Mouse (Mus musculus) heart, postnatal 0 days (tissue): ENCODE measurements around the gene Nolc1. TPM values are rescaled to one million over a fixed set of nuclear protein-coding genes. Genes with fewer than 3 reads are reported as not detected.
A peak's percentile ranks its signal among the peaks of the same experiment; 100 is the strongest.

Experiments used
- ATAC-seq: fragments of 200-750 bp; cut with Nextera tagmentation; 2 replicates; pipeline ENCODE4 v1.8.0; 2017; ENCODE audit warnings: low read depth, moderate number of reproducible peaks, moderate library complexity; ENCODE audit not compliant: insufficient read depth
- DNase-seq: peaks from one replicate; pipeline ENCODE4 v3.0.0-alpha.2; 2016; ENCODE audit warnings: low spot score
- H3K27ac ChIP-seq: fragments of 300-500 bp; sonication (generic); 2 replicates; pipeline ENCODE4 v1.5.1; 2014; ENCODE audit warnings: low read depth, mild to moderate bottlenecking
- H3K27me3 ChIP-seq: fragments of 300-500 bp; sonication (generic); 2 replicates; pipeline ENCODE4 v1.6.1; 2014; ENCODE audit warnings: low read length, mixed read lengths; ENCODE audit not compliant: control insufficient read depth, insufficient read depth
- H3K36me3 ChIP-seq: fragments of 300-500 bp; sonication (generic); replicated peaks from 2 replicates; pipeline ENCODE4 v1.6.1; 2014; ENCODE audit warnings: low read length, mixed read lengths; ENCODE audit not compliant: control insufficient read depth, insufficient read depth
- H3K4me1 ChIP-seq: fragments of 300-500 bp; sonication (generic); 2 replicates; pipeline ENCODE4 v1.6.1; 2014; ENCODE audit warnings: antibody characterized with exemption; ENCODE audit not compliant: control insufficient read depth, insufficient read depth
- H3K4me2 ChIP-seq: fragments of 300-500 bp; sonication (generic); 2 replicates; pipeline ENCODE4 v1.6.1; 2014; ENCODE audit warnings: low read depth, mild to moderate bottlenecking, low read length, moderate library complexity
- H3K4me3 ChIP-seq: fragments of 300-500 bp; sonication (generic); 2 replicates; pipeline ENCODE4 v1.5.1; 2014; ENCODE audit warnings: low read depth, low read length
- H3K9ac ChIP-seq: fragments of 300-500 bp; sonication (generic); replicated peaks from 2 replicates; pipeline ENCODE4 v1.6.1; 2014; ENCODE audit warnings: low read depth, low read length, mixed read lengths
- H3K9me3 ChIP-seq: fragments of 300-500 bp; sonication (generic); replicated peaks from 2 replicates; pipeline ENCODE4 v1.6.1; 2016; ENCODE audit warnings: low read length; ENCODE audit not compliant: control insufficient read depth
- CTCF ChIP-seq: IDR thresholded peaks from 2 replicates; pipeline ENCODE4 v1.5.1; 2016; ENCODE audit warnings: antibody characterized with exemption, control low read depth, low read depth
- EP300 ChIP-seq: IDR thresholded peaks from 2 replicates; pipeline ENCODE4 v1.6.1; 2016; ENCODE audit warnings: antibody characterized with exemption, low read depth
- WGBS: fragments of 180-500 bp; shearing (Covaris S2); extraction: QIAGEN DNeasy Blood & Tissue Kit; methylation state at CpG from one replicate; pipeline ENCODE4 v1.1.7; 2014; 5-methylcytosine and 5-hydroxymethylcytosine counted together
- polyA plus RNA-seq: library from polyadenylated mRNA; unstranded; fragments of >200 nt; fragmentation: Nextera tagmentation; extraction: Ambion mirVana; gene quantifications from 2 replicates; pipeline ENCODE4 v1.2.1, GENCODE M21; 2015
- total RNA-seq: library from RNA; depleted of rRNA; stranded (reverse); fragments of >200 nt; gene quantifications from 2 replicates; pipeline ENCODE4 v1.2.3, GENCODE M21; 2014; ENCODE audit warnings: low replicate concordance

Gene Nolc1
- total and polyA plus RNA-seq, 2 experiments from 2014 or later, result 19.7 to 28.1 TPM

GRCm38 (mm10) chr19:46031689-46032432 is 43.8 kb upstream of the Nolc1 start:
- peaks cover under 1% of the 10 kb centered on the region for H3K4me1 ChIP-seq
- no peak overlapping the region for H3K4me2 ChIP-seq
- WGBS, result 71% methylated on average over 9 of the region's 9 CpGs
- H3K4me3 ChIP-seq, result no peak overlapping the region
- TF ChIP-seq EP300, result no peak
- no peak for TF ChIP-seq CTCF
- no peak for ATAC-seq
- no peaks in the 10 kb centered on the region for H3K9me3 ChIP-seq
- H3K9ac ChIP-seq, result no peak overlapping the region
- no peak for DNase-seq
- peaks cover 53% of the 10 kb centered on the region for H3K36me3 ChIP-seq
- H3K27ac ChIP-seq, result no peak overlapping the region
- H3K27me3 ChIP-seq, result no peaks in the 10 kb centered on the region

DNA sequence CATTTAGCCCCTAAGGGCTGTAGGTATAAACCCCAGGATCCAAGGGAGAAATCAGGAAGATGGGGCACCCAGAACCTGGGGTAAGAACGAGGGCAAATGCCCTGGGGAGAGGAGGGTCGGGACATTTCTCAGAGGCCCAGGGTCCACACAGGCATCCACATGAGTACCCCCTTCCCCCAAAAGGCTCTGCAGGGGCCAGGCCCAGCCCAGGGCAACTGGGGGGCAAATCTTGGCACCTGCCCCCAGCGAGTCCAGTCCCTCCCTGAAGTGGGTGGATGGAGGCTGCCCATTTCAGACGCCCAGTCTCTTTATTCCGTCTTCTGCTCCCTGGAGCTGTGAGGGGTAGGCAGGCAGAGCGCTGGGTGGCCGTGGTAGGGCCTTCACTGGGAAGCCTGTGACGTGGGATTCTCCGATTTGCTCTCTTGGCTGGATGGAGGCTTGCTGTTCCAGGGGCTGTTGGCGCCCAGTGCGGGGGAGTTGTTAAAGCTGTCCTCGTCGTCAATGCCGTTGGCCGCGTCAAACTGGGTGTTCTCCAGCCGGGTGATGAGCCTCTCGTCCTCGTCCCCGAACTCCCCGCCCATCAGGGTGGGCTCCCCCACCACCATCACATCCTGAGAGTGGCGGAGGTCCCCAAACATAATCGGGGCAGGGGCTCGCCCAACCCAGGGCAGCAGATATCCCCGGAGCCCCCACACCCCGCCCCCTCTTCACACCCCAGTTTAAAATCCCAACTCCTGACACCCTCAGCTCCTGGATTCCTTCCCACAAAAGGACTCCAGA is 42.7 kb upstream of the Nolc1 start:
- H3K27ac ChIP-seq, result no peak overlapping the region
- H3K27me3 ChIP-seq, result no peaks in the 10 kb centered on the region
- H3K4me2 ChIP-seq, result no peak overlapping the region
- no peak overlapping the region for H3K9ac ChIP-seq
- ATAC-seq, result no peak
- H3K9me3 ChIP-seq, result no peaks in the 10 kb centered on the region
- no peak overlapping the region for H3K4me3 ChIP-seq
- peaks cover 11% of the 10 kb centered on the region for H3K4me1 ChIP-seq
- DNase-seq, result no peak
- TF ChIP-seq EP300 (no peak), CTCF (no peak)
- H3K36me3 ChIP-seq, result peaks cover 53% of the 10 kb centered on the region
- 79% methylated on average over 26 of the region's 26 CpGs for WGBS

- H3K36me3 ChIP-seq, result peaks cover 53% of the 10 kb centered on the region
- DNase-seq (no peak), ATAC-seq (no peak)
- no peaks in the 10 kb centered on the region for H3K27me3 ChIP-seq
- no peak overlapping the region for H3K4me2 ChIP-seq
- no peak overlapping the region for H3K4me3 ChIP-seq
- no peak for TF ChIP-seq CTCF
- TF ChIP-seq EP300, result no peak
- H3K27ac ChIP-seq, result no peak overlapping the region
- H3K4me1 ChIP-seq, result peaks cover 21% of the 10 kb centered on the region
- H3K9me3 ChIP-seq, result no peaks in the 10 kb centered on the region
- H3K9ac ChIP-seq, result no peak overlapping the region
- WGBS, result 94% methylated on average over 11 of the region's 11 CpGs
Measured at GRCm38 (mm10) chr19:46033911-46034310, 41.8 kb upstream of the Nolc1 start.

GRCm38 (mm10) chr19:46035971-46036370 is 39.7 kb upstream of the Nolc1 start:
- WGBS, result 85% methylated on average over 13 of the region's 13 CpGs
- TF ChIP-seq EP300, result no peak
- no peak for TF ChIP-seq CTCF
- H3K4me2 ChIP-seq, result no peak overlapping the region
- no peaks in the 10 kb centered on the region for H3K9me3 ChIP-seq
- no peaks in the 10 kb centered on the region for H3K27me3 ChIP-seq
- peaks cover 51% of the 10 kb centered on the region for H3K36me3 ChIP-seq
- H3K4me1 ChIP-seq, result peaks cover 33% of the 10 kb centered on the region
- H3K4me3 ChIP-seq, result no peak overlapping the region
- ATAC-seq (no peak), DNase-seq (no peak)
- H3K27ac ChIP-seq, result no peak overlapping the region
- no peak overlapping the region for H3K9ac ChIP-seq

GRCm38 (mm10) chr19:46036477-46037242 is 39.0 kb upstream of the Nolc1 start:
- Histone ChIP-seq H3K9me3 (no peaks in the 10 kb centered on the region), H3K4me2 (peak overlapping the region; percentile 96), H3K4me1 (peaks cover 40% of the 10 kb centered on the region), H3K4me3 (peak overlapping the region; percentile 77), H3K36me3 (peaks cover 47% of the 10 kb centered on the region), H3K9ac (peak overlapping the region; percentile 90; the same call in 1 of the 2 replicates), H3K27me3 (no peaks in the 10 kb centered on the region), H3K27ac (0 out of 2 replicates have a peak overlapping the region, but pooled peaks have one; percentile 34)
- TF ChIP-seq EP300, result no peak
- TF ChIP-seq CTCF, result peak; percentile 23; the same call in 1 of the 2 replicates
- DNase-seq (no peak), ATAC-seq (no peak)
- 74% methylated on average over 13 of the region's 13 CpGs for WGBS
